Mouse (Mus musculus) embryo, embryonic 11.5 days (tissue): ENCODE results near the gene Hoxa9.
A peak's percentile ranks its signal among the peaks of the same experiment; 100 is the strongest.

Source experiments
- DNase-seq: peaks from one replicate; pipeline ENCODE4 v3.0.0-alpha.2; 2012; ENCODE audit warnings: low read depth, low spot score

The Hoxa9 gene

GRCm38 (mm10) chr6:52216691-52217458 is 14.0 kb downstream of the Hoxa9 start:
- no peak for DNase-seq

GRCm38 (mm10) chr6:52215771-52216535 is 14.9 kb downstream of the Hoxa9 start:
- DNase-seq, result no peak

GRCm38 (mm10) chr6:52215070-52215469 is 15.8 kb downstream of the Hoxa9 start:
- DNase-seq, result no peak

GRCm38 (mm10) chr6:52214271-52214670 is 16.6 kb downstream of the Hoxa9 start:
- DNase-seq, result no peak

GRCm38 (mm10) chr6:52213119-52213986 is 17.5 kb downstream of the Hoxa9 start, which contains the start of the genes Hoxa3 and Gm28308:
TSS of gene Hoxa3 (minus strand) at chr6:52213336.
TSS of gene Gm28308 (minus strand) at chr6:52213339.
- DNase-seq, result no peak

GRCm38 (mm10) chr6:52212556-52213118 is 18.3 kb downstream of the Hoxa9 start:
- no peak for DNase-seq

GRCm38 (mm10) chr6:52211961-52212360 is 18.9 kb downstream of the Hoxa9 start:
- no peak for DNase-seq

- no peak for DNase-seq
These were observed 19.5 kb downstream of the Hoxa9 start for GRCm38 (mm10) chr6:52211170-52211935.

- DNase-seq, result no peak
These were observed 21.2 kb downstream of the Hoxa9 start for GRCm38 (mm10) chr6:52209685-52210046.

GRCm38 (mm10) chr6:52208868-52209684 is 21.8 kb downstream of the Hoxa9 start:
- DNase-seq, result no peak

GRCm38 (mm10) chr6:52208072-52208867 is 22.6 kb downstream of the Hoxa9 start, which contains the start of gene Hoxa6:
TSS of gene Hoxa6 (minus strand) at chr6:52208722.
- DNase-seq, result no peak

- no peak for DNase-seq
These were observed 23.3 kb downstream of the Hoxa9 start for GRCm38 (mm10) chr6:52207684-52207976.

- no peak for DNase-seq
These were observed 23.8 kb downstream of the Hoxa9 start for GRCm38 (mm10) chr6:52206882-52207683.

- no peak for DNase-seq
These were observed 25.0 kb downstream of the Hoxa9 start for GRCm38 (mm10) chr6:52205638-52206621.

GRCm38 (mm10) chr6:52205221-52205620 is 25.7 kb downstream of the Hoxa9 start:
- no peak for DNase-seq

GRCm38 (mm10) chr6:52204050-52204752 is 26.7 kb downstream of the Hoxa9 start, which contains the start of gene Hoxa5:
TSS of gene Hoxa5 (minus strand) at chr6:52204587.
- peak; percentile 89 for DNase-seq
